Mouse (Mus musculus): ENCODE results near the gene Hipk2. TPM values are rescaled to one million over a fixed set of nuclear protein-coding genes. Genes with fewer than 3 reads are reported as not detected.

Gene Hipk2
- polyA plus RNA-seq, 1 experiment from 2014 or later, result 38.4 TPM

GRCm38 (mm10) chr6:38721361-38721760, 154.6 kb downstream of the Hipk2 start:
- Histone ChIP-seq H3K27ac (ENCODE audit: low read depth, low read length) (no peak overlapping the region), H3K9me3 (ENCODE audit: control insufficient read depth, low read length) (no peaks in the 10 kb centered on the region), H3K4me3 (ENCODE audit: low read depth, low read length) (no peak overlapping the region), H3K27me3 (ENCODE audit: control insufficient read depth, insufficient read depth, low read length) (no peaks in the 10 kb centered on the region), H3K4me2 (replicated peaks; ENCODE audit: low read depth, low read length) (no peak overlapping the region), H3K4me1 (replicated peaks; ENCODE audit: control insufficient read depth, insufficient read depth, low read length) (no peaks in the 10 kb centered on the region), H3K36me3 (ENCODE audit: control insufficient read depth, insufficient read depth, low read length) (peaks cover 12% of the 10 kb centered on the region), H3K9ac (ENCODE audit: low read depth, low read length) (no peak overlapping the region)
- WGBS, result 83% methylated on average over 1 of the region's 1 CpGs
- DNase-seq (ENCODE audit: low spot score) (no peak), ATAC-seq (ENCODE audit: low FRiP score) (no peak)

GRCm38 (mm10) chr6:38719229-38719628, 156.7 kb downstream of the Hipk2 start:
- Histone ChIP-seq H3K27ac (ENCODE audit: low read depth, low read length) (no peak overlapping the region), H3K4me2 (replicated peaks; ENCODE audit: low read depth, low read length) (no peak overlapping the region), H3K4me3 (ENCODE audit: low read depth, low read length) (no peak overlapping the region), H3K9me3 (ENCODE audit: control insufficient read depth, low read length) (no peaks in the 10 kb centered on the region), H3K4me1 (replicated peaks; ENCODE audit: control insufficient read depth, insufficient read depth, low read length) (no peaks in the 10 kb centered on the region), H3K27me3 (ENCODE audit: control insufficient read depth, insufficient read depth, low read length) (no peaks in the 10 kb centered on the region), H3K36me3 (ENCODE audit: control insufficient read depth, insufficient read depth, low read length) (peaks cover 17% of the 10 kb centered on the region), H3K9ac (ENCODE audit: low read depth, low read length) (no peak overlapping the region)
- DNase-seq (ENCODE audit: low spot score) (no peak), ATAC-seq (ENCODE audit: low FRiP score) (peak; percentile 63; the same call in 1 of the 2 replicates)
- WGBS, result 57% methylated on average over 6 of the region's 6 CpGs

- no peaks in the 10 kb centered on the region for H3K27me3 ChIP-seq (ENCODE audit: control insufficient read depth, insufficient read depth, low read length)
- no peaks in the 10 kb centered on the region for H3K9me3 ChIP-seq (ENCODE audit: control insufficient read depth, low read length)
- H3K4me1 ChIP-seq (replicated peaks; ENCODE audit: control insufficient read depth, insufficient read depth, low read length), result no peaks in the 10 kb centered on the region
- ATAC-seq (ENCODE audit: low FRiP score) (no peak), DNase-seq (ENCODE audit: low spot score) (no peak)
- no peak overlapping the region for H3K4me2 ChIP-seq (replicated peaks; ENCODE audit: low read depth, low read length)
- WGBS, result 93% methylated on average over 7 of the region's 7 CpGs
- H3K36me3 ChIP-seq (ENCODE audit: control insufficient read depth, insufficient read depth, low read length), result peaks cover 19% of the 10 kb centered on the region
- no peak overlapping the region for H3K27ac ChIP-seq (ENCODE audit: low read depth, low read length)
- no peak overlapping the region for H3K9ac ChIP-seq (ENCODE audit: low read depth, low read length)
- H3K4me3 ChIP-seq (ENCODE audit: low read depth, low read length), result no peak overlapping the region
These were observed 157.3 kb downstream of the Hipk2 start for GRCm38 (mm10) chr6:38718625-38719024.

- H3K4me3 ChIP-seq (ENCODE audit: low read depth, low read length), result no peak overlapping the region
- DNase-seq (ENCODE audit: low spot score) (no peak), ATAC-seq (ENCODE audit: low FRiP score) (no peak)
- no peak overlapping the region for H3K27ac ChIP-seq (ENCODE audit: low read depth, low read length)
- H3K9me3 ChIP-seq (ENCODE audit: control insufficient read depth, low read length), result no peaks in the 10 kb centered on the region
- no peak overlapping the region for H3K4me2 ChIP-seq (replicated peaks; ENCODE audit: low read depth, low read length)
- WGBS, result 94% methylated on average over 16 of the region's 16 CpGs
- peaks cover 19% of the 10 kb centered on the region for H3K36me3 ChIP-seq (ENCODE audit: control insufficient read depth, insufficient read depth, low read length)
- H3K4me1 ChIP-seq (replicated peaks; ENCODE audit: control insufficient read depth, insufficient read depth, low read length), result no peaks in the 10 kb centered on the region
- no peak overlapping the region for H3K9ac ChIP-seq (ENCODE audit: low read depth, low read length)
- no peaks in the 10 kb centered on the region for H3K27me3 ChIP-seq (ENCODE audit: control insufficient read depth, insufficient read depth, low read length)
These were observed 160.1 kb downstream of the Hipk2 start for GRCm38 (mm10) chr6:38715881-38716280.

- no peak for DNase-seq (ENCODE audit: low spot score)
- Histone ChIP-seq H3K4me3 (ENCODE audit: low read depth, low read length) (no peak overlapping the region), H3K27ac (ENCODE audit: low read depth, low read length) (no peak overlapping the region), H3K4me1 (replicated peaks; ENCODE audit: control insufficient read depth, insufficient read depth, low read length) (no peaks in the 10 kb centered on the region), H3K9me3 (ENCODE audit: control insufficient read depth, low read length) (no peaks in the 10 kb centered on the region), H3K27me3 (ENCODE audit: control insufficient read depth, insufficient read depth, low read length) (no peaks in the 10 kb centered on the region), H3K36me3 (ENCODE audit: control insufficient read depth, insufficient read depth, low read length) (peaks cover 19% of the 10 kb centered on the region), H3K9ac (ENCODE audit: low read depth, low read length) (no peak overlapping the region), H3K4me2 (replicated peaks; ENCODE audit: low read depth, low read length) (no peak overlapping the region)
- WGBS, result 91% methylated on average over 19 of the region's 19 CpGs
- no peak for ATAC-seq (ENCODE audit: low FRiP score)
These were observed 161.7 kb downstream of the Hipk2 start for GRCm38 (mm10) chr6:38713957-38714898.

GRCm38 (mm10) chr6:38710449-38710848, 165.5 kb downstream of the Hipk2 start:
- Histone ChIP-seq H3K9ac (ENCODE audit: low read depth, low read length) (no peak overlapping the region), H3K36me3 (ENCODE audit: control insufficient read depth, insufficient read depth, low read length) (peaks cover 5% of the 10 kb centered on the region; the same call in 1 of the 2 replicates), H3K4me2 (replicated peaks; ENCODE audit: low read depth, low read length) (no peak overlapping the region), H3K27ac (ENCODE audit: low read depth, low read length) (no peak overlapping the region), H3K4me1 (replicated peaks; ENCODE audit: control insufficient read depth, insufficient read depth, low read length) (no peaks in the 10 kb centered on the region), H3K9me3 (ENCODE audit: control insufficient read depth, low read length) (no peaks in the 10 kb centered on the region), H3K4me3 (ENCODE audit: low read depth, low read length) (no peak overlapping the region), H3K27me3 (ENCODE audit: control insufficient read depth, insufficient read depth, low read length) (no peaks in the 10 kb centered on the region)
- ATAC-seq (ENCODE audit: low FRiP score) (no peak), DNase-seq (ENCODE audit: low spot score) (no peak)
- 92% methylated on average over 3 of the region's 3 CpGs for WGBS

- DNase-seq (ENCODE audit: low spot score) (no peak), ATAC-seq (ENCODE audit: low FRiP score) (no peak)
- no peak overlapping the region for H3K4me3 ChIP-seq (ENCODE audit: low read depth, low read length)
- no peaks in the 10 kb centered on the region for H3K9me3 ChIP-seq (ENCODE audit: control insufficient read depth, low read length)
- no peak overlapping the region for H3K27ac ChIP-seq (ENCODE audit: low read depth, low read length)
- H3K36me3 ChIP-seq (ENCODE audit: control insufficient read depth, insufficient read depth, low read length), result peaks cover 4% of the 10 kb centered on the region; the same call in 1 of the 2 replicates
- WGBS, result 90% methylated on average over 7 of the region's 7 CpGs
- no peaks in the 10 kb centered on the region for H3K27me3 ChIP-seq (ENCODE audit: control insufficient read depth, insufficient read depth, low read length)
- no peak overlapping the region for H3K9ac ChIP-seq (ENCODE audit: low read depth, low read length)
- no peaks in the 10 kb centered on the region for H3K4me1 ChIP-seq (replicated peaks; ENCODE audit: control insufficient read depth, insufficient read depth, low read length)
- H3K4me2 ChIP-seq (replicated peaks; ENCODE audit: low read depth, low read length), result no peak overlapping the region
These were observed 171.5 kb downstream of the Hipk2 start for GRCm38 (mm10) chr6:38704264-38704984.

GRCm38 (mm10) chr6:38703526-38703925, 172.4 kb downstream of the Hipk2 start:
- Histone ChIP-seq H3K27me3 (ENCODE audit: control insufficient read depth, insufficient read depth, low read length) (no peaks in the 10 kb centered on the region), H3K4me2 (replicated peaks; ENCODE audit: low read depth, low read length) (no peak overlapping the region), H3K4me3 (ENCODE audit: low read depth, low read length) (no peak overlapping the region), H3K36me3 (ENCODE audit: control insufficient read depth, insufficient read depth, low read length) (peaks cover 8% of the 10 kb centered on the region), H3K9me3 (ENCODE audit: control insufficient read depth, low read length) (no peaks in the 10 kb centered on the region), H3K4me1 (replicated peaks; ENCODE audit: control insufficient read depth, insufficient read depth, low read length) (no peaks in the 10 kb centered on the region), H3K27ac (ENCODE audit: low read depth, low read length) (no peak overlapping the region), H3K9ac (ENCODE audit: low read depth, low read length) (no peak overlapping the region)
- DNase-seq (ENCODE audit: low spot score) (no peak), ATAC-seq (ENCODE audit: low FRiP score) (no peak)
- WGBS, result 93% methylated on average over 6 of the region's 6 CpGs
